Mouse (Mus musculus): ENCODE data around the gene Chuk.
"Not testable (repeated sequence)": the region's sequence is repeated elsewhere in the genome, so short reads cannot be mapped to it uniquely, and the experiment has no call there.

The Chuk gene

GRCm38 (mm10) chr19:44106831-44107660 is at the start of gene Chuk:
Chuk (minus strand) TSS chr19:44107480.
- DNase-seq (ENCODE audit: low spot score in 2 of 2), result peak; percentile 90 to 96

GRCm38 (mm10) chr19:44157005-44157404 is 49.7 kb upstream of the Chuk start:
- no peak for DNase-seq (ENCODE audit: low spot score in 2 of 2)

- DNase-seq (ENCODE audit: low spot score in 2 of 2), result no peak
Observed at GRCm38 (mm10) chr19:44153781-44154180, 46.5 kb upstream of the Chuk start.

- no peak for DNase-seq (ENCODE audit: low spot score in 2 of 2)
Observed at GRCm38 (mm10) chr19:44148991-44149390, 41.7 kb upstream of the Chuk start.

- DNase-seq (ENCODE audit: low spot score in 2 of 2), result no peak
Observed at GRCm38 (mm10) chr19:44148345-44148744, 41.1 kb upstream of the Chuk start.

- DNase-seq (ENCODE audit: low spot score in 2 of 2), result no peak
Observed at GRCm38 (mm10) chr19:44146951-44147350, 39.7 kb upstream of the Chuk start.

GRCm38 (mm10) chr19:44146568-44146879 is 39.2 kb upstream of the Chuk start:
- no peak for DNase-seq (ENCODE audit: low spot score in 2 of 2)

GRCm38 (mm10) chr19:44145702-44146567 is 38.7 kb upstream of the Chuk start, which contains the start of gene Bloc1s2:
Bloc1s2 (minus strand) TSS chr19:44146446.
- peak; percentile 84 to 87 for DNase-seq (ENCODE audit: low spot score in 2 of 2)

GRCm38 (mm10) chr19:44144366-44144765 is 37.1 kb upstream of the Chuk start:
- DNase-seq (ENCODE audit: low spot score in 2 of 2), result no peak

- DNase-seq (ENCODE audit: low spot score in 2 of 2), result no peak
Observed at GRCm38 (mm10) chr19:44135960-44136485, 28.7 kb upstream of the Chuk start.

GRCm38 (mm10) chr19:44135072-44135959 is 28.0 kb upstream of the Chuk start, which contains the start of gene Cwf19l1:
Cwf19l1 (minus strand) TSS chr19:44135876.
- peak; percentile 72 to 82 for DNase-seq (ENCODE audit: low spot score in 2 of 2)

GRCm38 (mm10) chr19:44132917-44133316 is 25.6 kb upstream of the Chuk start:
- no peak for DNase-seq (ENCODE audit: low spot score in 2 of 2)

- no peak for DNase-seq (ENCODE audit: low spot score in 2 of 2)
Observed at GRCm38 (mm10) chr19:44128560-44128959, 21.3 kb upstream of the Chuk start.

GRCm38 (mm10) chr19:44127729-44128497 is 20.6 kb upstream of the Chuk start:
- no peak for DNase-seq (ENCODE audit: low spot score in 2 of 2)

GRCm38 (mm10) chr19:44121137-44121536 is 13.9 kb upstream of the Chuk start:
- DNase-seq (ENCODE audit: low spot score in 2 of 2), result no peak

- DNase-seq (ENCODE audit: low spot score in 2 of 2), result not testable (repeated sequence)
Observed at GRCm38 (mm10) chr19:44120686-44121085, 13.4 kb upstream of the Chuk start.

GRCm38 (mm10) chr19:44117793-44118192 is 10.5 kb upstream of the Chuk start:
- no peak for DNase-seq (ENCODE audit: low spot score in 2 of 2)

- no peak for DNase-seq (ENCODE audit: low spot score in 2 of 2)
Observed at GRCm38 (mm10) chr19:44111706-44112105, 4.4 kb upstream of the Chuk start.

GRCm38 (mm10) chr19:44110356-44110755 is 3.1 kb upstream of the Chuk start:
- DNase-seq (ENCODE audit: low spot score in 2 of 2), result no peak

- no peak for DNase-seq (ENCODE audit: low spot score in 2 of 2)
Observed at GRCm38 (mm10) chr19:44108996-44109395, 1.7 kb upstream of the Chuk start.
